Mouse (Mus musculus): ENCODE data around the gene Gm7138.
"Not testable (repeated sequence)": the region's sequence is repeated elsewhere in the genome, so short reads cannot be mapped to it uniquely, and the experiment has no call there.

The Gm7138 gene

GRCm38 (mm10) chr10:77750686-77751085 lies 26.1 kb downstream of the Gm7138 start:
- not testable (repeated sequence) for DNase-seq (ENCODE audit: low read depth, low spot score)

GRCm38 (mm10) chr10:77741924-77742688 lies 34.6 kb downstream of the Gm7138 start, which contains the start of gene Gm18596:
Gene Gm18596 (minus strand): TSS chr10:77742638.
- DNase-seq (ENCODE audit: low read depth, low spot score) = not testable (repeated sequence)

GRCm38 (mm10) chr10:77738929-77739328 lies 37.8 kb downstream of the Gm7138 start:
- DNase-seq (ENCODE audit: low read depth, low spot score) = no peak

GRCm38 (mm10) chr10:77735928-77736327 lies 40.8 kb downstream of the Gm7138 start:
- peak; percentile 74 for DNase-seq (ENCODE audit: low read depth, low spot score)

GRCm38 (mm10) chr10:77729241-77729640 lies 47.5 kb downstream of the Gm7138 start:
- peak; percentile 63 for DNase-seq (ENCODE audit: low read depth, low spot score)

- peak; percentile 40 for DNase-seq (ENCODE audit: low read depth, low spot score)
Observed at GRCm38 (mm10) chr10:77728280-77728679, 48.5 kb downstream of the Gm7138 start.

All from R1 (cell line).